Mouse (Mus musculus) heart, adult 8-10 months (tissue): Measurements from ENCODE around the gene Dnmt3c. TPM values are rescaled to one million over a fixed set of nuclear protein-coding genes. Genes with fewer than 3 reads are reported as not detected.
A peak's percentile ranks its signal among the peaks of the same experiment; 100 is the strongest.

ENCODE experiments used
- DNase-seq: peaks from one replicate; pipeline ENCODE4 v3.0.0; 2022; ENCODE audit warnings: low spot score
- total RNA-seq, 4 experiments: library from RNA; stranded (reverse); gene quantifications; 2 replicates each; pipeline ENCODE4 v1.2.4; 2022

The Dnmt3c gene
- total RNA-seq, 4 experiments from 2014 or later, result not detected

DNA sequence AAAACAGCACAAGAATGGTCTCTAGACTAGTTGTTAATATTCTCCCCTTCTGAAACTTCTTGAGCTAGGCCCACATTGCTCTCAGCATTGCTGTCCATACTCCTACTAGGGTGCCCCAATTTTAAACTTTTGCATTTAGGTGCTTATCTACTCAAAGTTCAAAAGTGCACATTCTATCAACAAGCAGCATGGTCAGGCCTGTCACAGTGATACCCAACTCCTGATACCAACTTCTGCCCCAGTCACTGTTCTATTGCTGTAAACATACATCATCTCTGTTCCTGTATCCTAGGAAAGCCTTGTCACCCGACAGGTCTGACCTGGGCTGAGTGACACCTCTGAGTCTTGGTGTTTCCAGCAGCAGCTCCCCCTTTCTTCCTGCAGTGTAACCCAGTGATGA is 26.6 kb downstream of the Dnmt3c start:
- no peak for DNase-seq

DNA sequence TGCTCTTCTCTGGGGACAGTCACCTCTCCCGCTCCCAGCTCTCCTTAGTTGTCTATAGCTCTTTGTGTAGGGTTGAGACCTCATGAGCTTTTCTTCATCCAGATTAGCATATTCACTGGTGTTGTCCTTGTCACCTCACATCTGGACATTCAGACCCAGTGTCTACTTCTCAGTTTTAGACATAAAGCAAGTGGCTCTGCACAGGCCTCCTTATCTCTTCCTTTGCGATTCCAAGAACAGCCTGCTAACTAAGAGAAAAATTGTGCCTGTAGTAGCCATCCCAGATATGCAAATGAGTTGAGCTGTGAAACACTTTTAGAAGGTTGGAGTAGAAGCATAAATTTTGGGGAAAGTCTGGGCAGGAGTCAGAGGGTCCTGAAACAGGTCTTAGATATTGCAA is 28.0 kb downstream of the Dnmt3c start:
- no peak for DNase-seq

DNA sequence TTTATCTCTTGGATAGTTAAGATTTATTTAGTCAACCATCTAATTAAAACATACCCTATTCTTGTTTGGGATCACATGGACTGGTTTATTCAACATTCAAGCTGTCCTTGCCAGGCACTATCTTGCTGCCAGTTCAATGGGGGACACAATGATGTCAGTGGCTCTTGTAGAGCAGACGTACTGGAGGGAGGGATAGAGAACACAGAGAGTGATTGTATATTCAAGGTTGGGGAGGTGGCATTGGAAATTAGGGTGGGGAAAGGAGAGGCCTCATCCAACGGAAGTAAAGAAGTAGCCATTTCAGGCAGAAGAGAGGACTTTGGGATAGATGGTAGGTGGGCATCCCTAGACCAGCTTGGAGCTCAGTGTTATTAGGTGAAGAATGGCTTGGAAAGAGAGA is 28.4 kb downstream of the Dnmt3c start:
- no peak for DNase-seq

DNA sequence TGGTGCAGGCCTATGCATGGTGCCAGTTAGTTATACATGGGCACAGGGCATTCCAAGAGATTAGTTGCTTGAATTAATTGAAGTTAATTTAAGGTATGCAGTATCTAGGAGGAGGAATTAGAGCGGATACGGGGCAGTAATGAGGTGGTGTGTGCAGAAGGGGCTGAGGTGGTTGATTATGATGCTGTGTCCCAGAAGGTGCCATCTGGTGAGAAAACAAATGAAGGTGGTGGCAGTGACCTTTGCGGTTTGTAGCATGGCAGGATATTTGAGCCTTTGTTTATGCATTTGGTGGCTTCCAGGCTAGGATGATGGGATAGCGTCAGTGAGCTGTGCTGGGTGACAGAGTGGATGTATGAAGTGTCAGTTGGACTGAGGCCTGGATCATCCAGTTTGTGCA is 28.8 kb downstream of the Dnmt3c start:
- DNase-seq, result no peak

DNA sequence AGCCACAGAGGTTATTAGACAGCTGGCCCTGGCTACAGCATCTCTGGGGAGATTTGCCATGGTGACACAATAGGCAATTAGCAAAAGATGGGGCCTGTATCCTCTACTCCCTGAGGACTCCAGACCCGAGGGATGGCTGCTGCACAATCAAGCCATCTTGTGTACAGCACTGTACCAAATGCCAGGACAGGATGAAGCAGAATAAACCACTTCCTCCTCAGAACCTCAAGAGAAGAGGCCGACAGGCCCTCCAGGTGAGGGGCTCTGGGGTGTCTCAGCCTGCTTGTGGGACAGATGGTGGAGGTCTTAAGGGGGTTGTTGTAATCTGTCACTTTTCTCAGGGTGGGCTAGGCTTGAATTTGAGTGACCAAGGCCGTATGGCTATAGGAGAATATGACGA is 37.6 kb downstream of the Dnmt3c start:
- DNase-seq, result no peak

DNA sequence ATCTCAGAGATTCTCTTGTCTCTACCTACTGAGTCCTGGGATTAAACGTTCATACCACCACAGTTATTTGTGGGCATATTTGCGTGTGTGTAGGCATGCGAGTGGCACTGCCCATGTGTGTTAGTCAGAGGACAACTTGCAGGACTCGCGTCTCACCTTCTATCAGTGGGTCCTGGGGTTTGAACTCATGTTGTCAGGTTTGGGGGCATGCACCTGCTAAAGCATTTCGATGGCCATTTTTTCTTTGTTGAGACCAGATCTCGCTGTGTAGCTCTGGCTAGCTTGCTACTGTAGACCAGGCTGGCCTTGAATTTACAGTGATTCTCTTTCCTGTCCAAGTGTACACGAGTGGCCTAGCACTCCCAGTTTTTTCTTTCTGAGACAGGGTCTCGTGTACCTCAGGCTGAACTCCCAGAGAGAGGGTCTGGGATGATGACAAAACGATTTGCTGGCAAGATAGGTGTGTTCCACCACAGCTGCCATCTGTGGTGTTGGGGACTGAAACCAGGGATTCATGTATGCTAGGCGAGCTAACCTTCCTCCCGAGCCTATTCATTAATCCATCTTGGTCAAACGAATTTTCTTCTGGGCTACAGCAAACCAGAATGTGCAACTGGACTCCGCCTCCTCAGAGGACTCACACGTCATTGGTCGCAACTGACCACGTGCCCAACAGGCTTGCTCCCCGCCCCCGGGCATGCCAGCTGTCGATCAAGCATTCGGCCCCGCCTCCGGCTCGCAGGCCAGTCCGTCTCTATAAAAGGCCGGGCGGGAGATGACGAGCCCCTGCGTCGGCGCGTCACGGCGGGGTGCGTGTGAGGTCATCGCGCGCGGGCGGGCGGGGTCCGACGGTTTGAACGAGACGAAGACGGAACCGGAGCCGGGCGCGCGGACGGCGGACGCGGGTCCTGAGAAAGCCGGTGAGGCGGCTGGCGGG is 44.3 kb downstream of the Dnmt3c start, which contains the start of gene Mapre1:
Gene Mapre1 (plus strand): TSS at position 775 of the 937 bp plus-strand sequence.
- DNase-seq, result peak; percentile 99

DNA sequence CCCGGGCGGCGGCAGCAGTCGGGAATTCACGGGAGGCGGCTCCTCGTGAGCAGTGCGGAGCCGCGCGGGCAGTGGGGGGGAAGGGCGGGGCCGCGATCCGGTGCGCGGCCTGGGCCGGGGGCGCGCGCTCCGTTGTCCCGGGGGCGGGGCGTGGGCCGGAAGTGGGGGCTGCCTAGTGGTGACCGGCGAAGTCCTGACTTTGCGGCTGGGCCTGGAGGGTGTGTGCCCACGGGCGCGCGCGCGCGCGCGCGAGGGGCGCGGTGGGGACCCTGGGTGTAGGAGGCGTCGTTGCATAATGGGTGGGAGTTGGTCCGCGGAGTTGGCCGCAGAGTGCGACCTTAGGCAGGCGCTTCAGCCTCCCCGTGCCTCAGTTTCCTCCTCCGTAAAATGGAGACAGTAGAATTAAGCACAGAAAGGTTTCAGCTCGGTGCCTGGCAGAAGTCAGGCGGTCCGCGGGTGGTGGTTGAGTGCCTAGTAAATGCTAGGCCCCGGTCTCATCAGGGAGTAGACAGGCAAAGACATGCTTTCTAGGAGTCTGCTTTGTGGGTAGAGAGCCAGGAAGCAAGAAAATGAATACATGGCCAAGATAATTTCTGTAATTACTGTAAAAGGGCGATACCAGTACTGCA is 45.1 kb downstream of the Dnmt3c start:
- peak; percentile 24 for DNase-seq

DNA sequence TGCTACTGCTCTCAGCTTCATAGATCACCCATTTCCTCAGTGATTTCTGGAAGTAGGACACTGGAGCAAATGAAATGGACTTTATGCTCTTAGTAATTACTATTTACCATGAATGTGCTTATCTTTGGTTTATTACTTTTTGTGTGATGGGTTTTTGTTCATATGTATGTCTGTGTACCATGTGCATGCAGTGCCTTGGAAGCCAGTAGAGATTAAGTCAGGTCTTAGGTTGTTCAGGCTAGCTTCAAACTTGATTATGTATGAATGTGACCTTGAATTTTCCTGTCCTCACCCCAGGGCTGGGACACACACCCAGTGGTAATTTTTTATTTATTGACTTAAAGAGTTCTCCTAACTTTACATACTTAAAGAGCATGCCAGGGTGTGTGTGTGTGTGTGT is 51.5 kb downstream of the Dnmt3c start:
- no peak for DNase-seq

DNA sequence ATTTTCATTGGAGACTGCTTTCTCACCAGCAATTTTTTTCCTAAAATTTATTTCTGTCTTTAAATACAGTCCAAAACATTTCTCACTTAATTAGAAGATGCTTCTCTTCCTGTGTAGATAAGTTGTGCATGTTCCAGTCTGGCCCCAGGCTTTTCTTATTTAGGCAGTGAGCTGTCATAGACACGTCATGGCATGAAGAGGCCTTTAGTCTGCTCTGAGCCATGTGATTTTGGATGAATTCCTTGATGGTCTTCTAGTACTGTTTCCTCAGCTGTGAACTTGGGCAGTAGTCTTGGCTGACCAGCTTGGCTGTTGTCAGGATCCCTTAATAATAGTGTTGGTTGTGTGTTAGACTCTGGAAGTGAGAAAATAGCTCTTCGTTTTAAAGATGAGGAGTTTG is 53.9 kb downstream of the Dnmt3c start:
- peak; percentile 16 for DNase-seq

DNA sequence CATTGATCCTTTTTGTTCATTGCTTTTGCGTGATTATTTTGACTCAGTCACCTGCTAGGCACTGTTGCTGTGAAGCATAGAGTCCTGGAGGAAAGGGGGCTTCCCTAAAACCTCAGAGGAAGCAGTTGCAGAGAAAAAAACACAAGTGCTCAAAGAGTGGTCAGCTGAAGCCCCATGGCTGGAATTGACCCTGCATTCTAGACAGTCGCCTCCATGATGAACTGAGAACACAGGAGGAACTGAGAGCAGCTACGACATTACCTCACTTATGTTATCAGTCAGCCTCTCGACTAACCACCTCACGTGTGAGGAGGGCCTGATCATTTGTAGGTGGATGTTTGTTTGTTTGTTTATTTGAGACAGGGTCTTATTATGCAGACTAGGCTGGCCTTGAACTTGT is 65.7 kb downstream of the Dnmt3c start:
- DNase-seq, result no peak

DNA sequence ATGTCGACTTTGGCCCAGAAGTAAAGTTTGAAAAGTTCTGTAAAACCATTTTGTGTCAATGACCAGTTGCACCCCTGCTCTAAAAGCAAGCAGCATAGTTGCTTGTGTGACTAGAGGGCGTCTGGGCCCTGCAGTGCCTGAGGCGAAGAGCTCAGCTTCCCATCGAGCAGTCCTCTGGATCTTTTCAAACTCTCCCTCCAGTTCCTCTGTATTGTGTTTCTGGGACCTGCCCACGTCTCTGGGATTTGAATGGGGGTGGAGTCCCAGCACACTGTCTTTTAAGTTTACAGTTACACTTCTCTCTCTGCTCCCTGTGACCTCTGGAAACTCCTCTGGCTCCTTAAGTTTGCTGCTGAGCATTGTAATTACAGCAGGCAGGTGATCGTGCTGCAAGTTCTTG is 71.0 kb downstream of the Dnmt3c start:
- DNase-seq, result no peak

DNA sequence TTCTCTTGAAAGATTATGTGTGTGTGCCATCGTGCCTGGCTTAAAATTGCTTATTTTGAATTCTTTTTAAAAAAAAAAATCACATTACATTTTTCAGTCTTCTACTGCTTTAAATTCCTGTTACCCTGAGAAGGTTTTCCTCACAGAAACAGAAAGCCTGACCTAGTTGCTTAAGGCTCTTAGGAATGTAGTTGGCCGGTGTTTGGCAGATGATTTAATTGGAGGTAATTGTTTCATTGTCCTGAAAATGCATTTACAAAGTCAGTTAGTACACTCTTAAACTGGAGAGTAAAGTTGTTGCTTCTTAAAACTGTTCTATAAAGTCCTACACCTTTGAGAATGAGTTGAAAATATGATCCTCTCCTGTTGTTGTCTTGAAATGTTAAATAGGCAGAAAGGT is 72.4 kb downstream of the Dnmt3c start:
- no peak for DNase-seq

DNA sequence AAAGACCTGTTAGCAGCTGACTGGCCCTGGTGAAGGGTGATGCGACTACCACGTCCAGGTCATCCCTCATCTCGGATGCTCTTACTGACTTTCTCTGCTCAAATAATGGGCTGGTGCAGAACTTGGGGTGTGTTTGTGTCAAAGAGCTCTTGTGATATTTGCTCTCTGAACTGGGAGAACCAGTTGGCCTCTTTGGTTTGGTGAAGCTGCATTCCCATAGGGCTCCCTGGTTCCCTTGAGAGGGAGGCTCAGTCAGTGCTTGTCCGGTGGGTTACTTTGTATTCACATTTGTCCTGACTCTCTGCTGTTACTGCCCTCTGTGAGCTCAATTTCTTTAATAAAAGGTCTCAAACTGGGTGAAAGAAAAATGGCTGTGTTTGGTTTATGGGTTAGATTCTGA is 76.5 kb downstream of the Dnmt3c start:
- DNase-seq, result no peak

DNA sequence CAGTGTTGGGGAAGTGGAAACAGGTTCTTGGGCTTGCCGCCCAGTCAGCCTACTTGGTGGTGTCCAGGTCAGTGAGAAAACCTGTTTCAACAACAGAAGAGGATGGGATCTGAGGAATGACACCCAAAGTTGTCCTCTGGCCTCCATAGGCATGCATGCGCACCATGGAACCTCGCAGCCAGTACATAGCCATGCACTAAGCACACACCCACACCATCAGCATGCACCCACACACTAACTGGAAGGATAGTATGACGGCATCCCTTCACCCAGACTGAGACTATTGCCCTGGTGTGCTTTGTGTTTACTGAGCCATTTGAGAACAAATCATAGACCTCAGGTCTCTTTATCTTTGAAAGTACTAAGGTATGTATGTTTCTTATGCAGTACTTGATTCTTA is 79.0 kb downstream of the Dnmt3c start:
- DNase-seq, result no peak

DNA sequence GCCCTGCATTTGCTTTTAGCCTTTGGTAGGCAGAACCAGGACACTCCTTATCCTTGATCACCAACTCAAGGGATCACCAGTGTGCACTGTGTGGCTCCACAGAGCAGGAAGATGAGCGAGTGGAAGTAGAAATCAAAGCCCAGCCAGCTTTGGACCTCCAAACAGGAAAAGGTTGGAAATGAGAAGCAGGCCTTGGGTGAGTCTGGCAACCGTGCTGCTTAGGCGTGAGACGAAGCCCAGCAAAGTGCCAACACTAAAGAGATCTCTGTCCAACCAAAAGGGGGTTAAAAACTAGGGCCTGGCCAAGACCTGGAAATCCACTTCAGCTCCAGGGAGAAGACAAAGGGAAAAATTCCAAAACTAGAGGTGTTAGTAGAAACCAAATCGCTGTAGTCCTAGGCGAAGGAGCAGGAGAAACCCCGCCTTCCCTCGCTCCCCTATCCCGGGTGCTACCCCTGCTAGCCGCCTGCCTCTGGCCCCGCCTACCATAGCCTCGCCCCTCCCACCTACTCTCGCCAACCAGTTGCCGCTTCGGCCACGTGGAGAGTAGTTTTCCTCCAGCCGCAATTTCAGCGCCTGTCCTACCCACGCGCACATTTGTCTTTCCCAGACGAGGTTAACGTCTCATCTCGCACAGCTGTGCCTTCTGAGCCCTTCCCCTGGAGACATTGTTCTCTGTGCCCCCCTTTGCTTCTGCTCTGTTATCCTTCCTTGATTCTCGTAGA is 82.3 kb downstream of the Dnmt3c start:
- DNase-seq, result peak; percentile 70

Other genes starting within 250 kb of the Dnmt3c start
- gene 4930404H24Rik, start 203.9 kb upstream of the Dnmt3c start, total RNA-seq, result not detected
- 1 to 10 TPM; 2.2 to 3.6 (median 3.0) TPM for gene Nol4l, start 166.7 kb upstream of the Dnmt3c start, total RNA-seq
- 10 to 100 TPM; 10.7 to 14.7 (median 12.9) TPM for gene Commd7, start 63.9 kb upstream of the Dnmt3c start, total RNA-seq
- gene Dnmt3b, start 47.2 kb upstream of the Dnmt3c start, total RNA-seq, result 1 to 10 TPM in 2 of 4 experiments, under 1 TPM in 2; 0.57 to 1.4 (median 1.1) TPM
- 10 to 100 TPM; 49.5 to 57.0 (median 50.8) TPM for gene Mapre1, start 44.6 kb downstream of the Dnmt3c start, total RNA-seq
- gene Efcab8, start 83.3 kb downstream of the Dnmt3c start, total RNA-seq, result not detected
- not detected for gene Sun5, start 174.4 kb downstream of the Dnmt3c start, total RNA-seq
- gene Bpifb2, start 178.4 kb downstream of the Dnmt3c start, total RNA-seq, result not detected
- gene Bpifb6, start 203.7 kb downstream of the Dnmt3c start, total RNA-seq, result not detected
- not detected for gene Bpifb3, start 221.6 kb downstream of the Dnmt3c start, total RNA-seq
- not detected for gene Bpifb4, start 241.6 kb downstream of the Dnmt3c start, total RNA-seq